Mouse (Mus musculus): ENCODE measurements around the gene Ruvbl2. TPM values are rescaled to one million over a fixed set of nuclear protein-coding genes. Genes with fewer than 3 reads are reported as not detected.

Gene Ruvbl2
- polyA plus RNA-seq, 1 experiment from 2014 or later, result 129 TPM

Small RNAs within 50 kb of the gene (microRNA-seq; reads per million reads assigned to microRNA genes)
- gene Gm22133, result not detected

Other genes with a start within 250 kb of the Ruvbl2 start
- 0.46 and 0.48 TPM in 2 replicates for gene Ccdc155, start 233.2 kb downstream of the Ruvbl2 start, polyA plus RNA-seq (2016; fragmentation: Nextera tagmentation; extraction: Ambion mirVana)
- 3.0 and 3.4 TPM in 2 replicates for gene Dkkl1, start 225.9 kb downstream of the Ruvbl2 start, polyA plus RNA-seq (2016; fragmentation: Nextera tagmentation; extraction: Ambion mirVana)
- gene Tead2, start 222.3 kb downstream of the Ruvbl2 start, polyA plus RNA-seq (2016; fragmentation: Nextera tagmentation; extraction: Ambion mirVana), result 185 and 208 TPM in 2 replicates
- 1.3 and 1.5 TPM in 2 replicates for gene Cd37, start 199.0 kb downstream of the Ruvbl2 start, polyA plus RNA-seq (2016; fragmentation: Nextera tagmentation; extraction: Ambion mirVana)
- 0.10 and 0.28 TPM in 2 replicates for gene Slc6a16, start 197.0 kb downstream of the Ruvbl2 start, polyA plus RNA-seq (2016; fragmentation: Nextera tagmentation; extraction: Ambion mirVana)
- not detected in 2 replicates for gene Slc6a21, start 160.6 kb downstream of the Ruvbl2 start, polyA plus RNA-seq (2016; fragmentation: Nextera tagmentation; extraction: Ambion mirVana)
- 11.5 and 14.7 TPM in 2 replicates for gene Trpm4, start 104.3 kb downstream of the Ruvbl2 start, polyA plus RNA-seq (2016; fragmentation: Nextera tagmentation; extraction: Ambion mirVana)
- 0.65 and 0.68 TPM in 2 replicates for gene Hrc, start 102.8 kb downstream of the Ruvbl2 start, polyA plus RNA-seq (2016; fragmentation: Nextera tagmentation; extraction: Ambion mirVana)
- 15.6 and 16.2 TPM in 2 replicates for gene Ppfia3, start 71.1 kb downstream of the Ruvbl2 start, polyA plus RNA-seq (2016; fragmentation: Nextera tagmentation; extraction: Ambion mirVana)
- 2.9 and 3.8 TPM in 2 replicates for gene Lin7b, start 67.5 kb downstream of the Ruvbl2 start, polyA plus RNA-seq (2016; fragmentation: Nextera tagmentation; extraction: Ambion mirVana)
- 285 and 300 TPM in 2 replicates for gene Snrnp70, start 42.4 kb downstream of the Ruvbl2 start, polyA plus RNA-seq (2016; fragmentation: Nextera tagmentation; extraction: Ambion mirVana)
- gene Kcna7, start 32.4 kb downstream of the Ruvbl2 start, polyA plus RNA-seq (2016; fragmentation: Nextera tagmentation; extraction: Ambion mirVana), result not detected in 2 replicates
- gene Ntf5, start 24.4 kb downstream of the Ruvbl2 start, polyA plus RNA-seq (2016; fragmentation: Nextera tagmentation; extraction: Ambion mirVana), result 1.2 and 1.3 TPM in 2 replicates
- 1.0 and 1.6 TPM in 2 replicates for gene Lhb, start 17.3 kb downstream of the Ruvbl2 start, polyA plus RNA-seq (2016; fragmentation: Nextera tagmentation; extraction: Ambion mirVana)
- 34.8 TPM in 2 replicates for gene Gys1, start 3.3 kb downstream of the Ruvbl2 start, polyA plus RNA-seq (2016; fragmentation: Nextera tagmentation; extraction: Ambion mirVana)
- 5,718 and 6,089 TPM in 2 replicates for gene Ftl1, start 21.8 kb upstream of the Ruvbl2 start, polyA plus RNA-seq (2016; fragmentation: Nextera tagmentation; extraction: Ambion mirVana)
- gene Bax, start 28.8 kb upstream of the Ruvbl2 start, polyA plus RNA-seq (2016; fragmentation: Nextera tagmentation; extraction: Ambion mirVana), result 231 and 244 TPM in 2 replicates
- 0.13 and 0.54 TPM in 2 replicates for gene Tulp2, start 43.8 kb upstream of the Ruvbl2 start, polyA plus RNA-seq (2016; fragmentation: Nextera tagmentation; extraction: Ambion mirVana)
- not detected in 2 replicates for gene Gm45808, start 48.7 kb upstream of the Ruvbl2 start, polyA plus RNA-seq (2016; fragmentation: Nextera tagmentation; extraction: Ambion mirVana)
- gene Dhdh, start 50.7 kb upstream of the Ruvbl2 start, polyA plus RNA-seq (2016; fragmentation: Nextera tagmentation; extraction: Ambion mirVana), result 3.4 and 3.5 TPM in 2 replicates
- 144 and 147 TPM in 2 replicates for gene Nucb1, start 72.3 kb upstream of the Ruvbl2 start, polyA plus RNA-seq (2016; fragmentation: Nextera tagmentation; extraction: Ambion mirVana)
- 16.7 and 19.2 TPM in 2 replicates for gene Ppp1r15a, start 88.2 kb upstream of the Ruvbl2 start, polyA plus RNA-seq (2016; fragmentation: Nextera tagmentation; extraction: Ambion mirVana)
- gene Plekha4, start 88.2 kb upstream of the Ruvbl2 start, polyA plus RNA-seq (2016; fragmentation: Nextera tagmentation; extraction: Ambion mirVana), result 1.9 and 3.8 TPM in 2 replicates
- gene Hsd17b14, start 116.8 kb upstream of the Ruvbl2 start, polyA plus RNA-seq (2016; fragmentation: Nextera tagmentation; extraction: Ambion mirVana), result 0.70 and 0.79 TPM in 2 replicates
- gene Bcat2, start 132.1 kb upstream of the Ruvbl2 start, polyA plus RNA-seq (2016; fragmentation: Nextera tagmentation; extraction: Ambion mirVana), result 35.2 and 36.9 TPM in 2 replicates
- gene Fgf21, start 177.4 kb upstream of the Ruvbl2 start, polyA plus RNA-seq (2016; fragmentation: Nextera tagmentation; extraction: Ambion mirVana), result 0.45 TPM in 1 of 2 replicates, not detected in the other
- 0.14 TPM in 1 of 2 replicates, not detected in the other for gene Fut1, start 179.2 kb upstream of the Ruvbl2 start, polyA plus RNA-seq (2016; fragmentation: Nextera tagmentation; extraction: Ambion mirVana)
- 0.18 TPM in 1 of 2 replicates, not detected in the other for gene Izumo1, start 183.7 kb upstream of the Ruvbl2 start, polyA plus RNA-seq (2016; fragmentation: Nextera tagmentation; extraction: Ambion mirVana)
- 15.6 and 16.2 TPM in 2 replicates for gene Rasip1, start 189.4 kb upstream of the Ruvbl2 start, polyA plus RNA-seq (2016; fragmentation: Nextera tagmentation; extraction: Ambion mirVana)
- 3.7 and 4.8 TPM in 2 replicates for gene Mamstr, start 201.9 kb upstream of the Ruvbl2 start, polyA plus RNA-seq (2016; fragmentation: Nextera tagmentation; extraction: Ambion mirVana)
- 0.37 TPM in 1 of 2 replicates, not detected in the other for gene Fut2, start 228.3 kb upstream of the Ruvbl2 start, polyA plus RNA-seq (2016; fragmentation: Nextera tagmentation; extraction: Ambion mirVana)
- 0.68 and 1.2 TPM in 2 replicates for gene Ntn5, start 245.9 kb upstream of the Ruvbl2 start, polyA plus RNA-seq (2016; fragmentation: Nextera tagmentation; extraction: Ambion mirVana)

Data from hindbrain, embryonic 12.5 days (tissue).